Mouse (Mus musculus): ENCODE measurements around the gene Gdf2. TPM values are rescaled to one million over a fixed set of nuclear protein-coding genes. Genes with fewer than 3 reads are reported as not detected.

Gene Gdf2
- polyA plus RNA-seq, 1 experiment from 2014 or later = not detected

Other genes starting within 250 kb of the Gdf2 start
- gene Gdf10, start 17.5 kb upstream of the Gdf2 start, polyA plus RNA-seq (2015; fragmentation: Nextera tagmentation; extraction: Ambion mirVana) = 9.2 and 9.8 TPM in 2 replicates
- not detected in 2 replicates for gene Rbp3, start 13.0 kb downstream of the Gdf2 start, polyA plus RNA-seq (2015; fragmentation: Nextera tagmentation; extraction: Ambion mirVana)
- gene Zfp488, start 37.7 kb downstream of the Gdf2 start, polyA plus RNA-seq (2015; fragmentation: Nextera tagmentation; extraction: Ambion mirVana) = 0.18 and 0.33 TPM in 2 replicates
- not detected in 2 replicates for gene Gm30083, start 74.1 kb downstream of the Gdf2 start, polyA plus RNA-seq (2015; fragmentation: Nextera tagmentation; extraction: Ambion mirVana)
- not detected in 2 replicates for gene Gm5460, start 75.7 kb downstream of the Gdf2 start, polyA plus RNA-seq (2015; fragmentation: Nextera tagmentation; extraction: Ambion mirVana)
- gene Antxrl, start 111.7 kb downstream of the Gdf2 start, polyA plus RNA-seq (2015; fragmentation: Nextera tagmentation; extraction: Ambion mirVana) = not detected in 2 replicates
- gene Anxa8, start 144.9 kb downstream of the Gdf2 start, polyA plus RNA-seq (2015; fragmentation: Nextera tagmentation; extraction: Ambion mirVana) = not detected in 2 replicates
- gene A630023A22Rik, start 161.7 kb downstream of the Gdf2 start, polyA plus RNA-seq (2015; fragmentation: Nextera tagmentation; extraction: Ambion mirVana) = not detected in 2 replicates
- gene Npy4r, start 211.4 kb downstream of the Gdf2 start, polyA plus RNA-seq (2015; fragmentation: Nextera tagmentation; extraction: Ambion mirVana) = 0.11 TPM in 1 of 2 replicates, not detected in the other

Data from neural tube, embryonic 13.5 days (tissue).